Mouse (Mus musculus) ovary, adult 18-20 months (tissue): ENCODE data around the gene Zfp663.

ENCODE experiments used
- DNase-seq: peaks from one replicate; pipeline ENCODE4 v3.0.0; 2022; ENCODE audit warnings: low spot score, mixed read lengths

The Zfp663 gene

DNA sequence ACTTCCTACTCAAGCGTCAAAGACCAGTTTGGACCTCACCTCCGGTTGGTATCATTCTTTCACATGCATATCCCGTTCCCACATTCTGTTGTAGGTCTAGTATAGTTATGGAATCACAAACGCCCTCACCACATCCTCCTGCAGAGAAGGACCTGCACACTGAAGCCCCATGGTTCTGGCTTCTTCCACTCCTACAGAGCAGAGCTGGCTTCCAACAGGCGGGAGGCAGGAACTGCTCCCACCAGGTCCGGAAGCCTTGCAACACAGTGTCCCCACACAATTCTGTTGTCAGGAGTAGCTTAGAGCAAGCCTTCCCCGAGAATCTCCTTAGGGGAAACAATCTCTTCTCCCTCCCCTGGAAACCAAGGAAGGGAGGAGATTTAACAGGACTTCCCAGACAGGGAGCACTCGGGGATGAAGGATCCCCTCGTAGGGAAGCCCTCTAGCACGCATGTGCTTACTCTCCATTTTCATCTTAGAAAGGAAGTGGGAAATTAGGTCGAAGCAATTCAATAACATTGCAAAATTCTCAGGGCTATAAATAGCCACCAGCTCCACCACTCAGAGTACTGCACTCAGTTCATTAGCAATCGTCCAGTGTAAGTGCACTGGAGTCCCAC is 47.9 kb downstream of the Zfp663 start:
- no peak for DNase-seq

DNA sequence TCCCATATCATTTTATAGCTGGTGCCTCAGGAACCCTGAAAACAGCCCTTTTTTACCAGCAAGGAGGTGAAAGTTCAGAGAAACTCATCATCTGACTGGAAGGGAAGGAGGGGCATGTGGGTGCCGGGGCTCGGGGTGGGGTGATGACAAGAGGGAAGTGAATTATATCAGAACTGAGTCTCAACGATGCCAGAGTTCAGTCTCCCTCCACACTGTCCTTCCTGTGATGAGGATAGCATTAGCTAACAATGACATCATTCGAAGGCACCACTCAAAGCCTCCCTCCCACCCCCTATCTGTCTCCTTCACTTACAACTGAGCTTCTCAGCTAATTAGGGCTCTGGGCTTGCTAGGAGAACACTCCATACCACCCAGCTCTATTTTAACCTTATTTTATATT is 49.0 kb downstream of the Zfp663 start:
- DNase-seq = no peak

GRCm38 (mm10) chr2:165318941-165319340 is 49.6 kb downstream of the Zfp663 start:
- no peak for DNase-seq

GRCm38 (mm10) chr2:165317621-165318263 is 50.8 kb downstream of the Zfp663 start:
- DNase-seq = no peak

DNA sequence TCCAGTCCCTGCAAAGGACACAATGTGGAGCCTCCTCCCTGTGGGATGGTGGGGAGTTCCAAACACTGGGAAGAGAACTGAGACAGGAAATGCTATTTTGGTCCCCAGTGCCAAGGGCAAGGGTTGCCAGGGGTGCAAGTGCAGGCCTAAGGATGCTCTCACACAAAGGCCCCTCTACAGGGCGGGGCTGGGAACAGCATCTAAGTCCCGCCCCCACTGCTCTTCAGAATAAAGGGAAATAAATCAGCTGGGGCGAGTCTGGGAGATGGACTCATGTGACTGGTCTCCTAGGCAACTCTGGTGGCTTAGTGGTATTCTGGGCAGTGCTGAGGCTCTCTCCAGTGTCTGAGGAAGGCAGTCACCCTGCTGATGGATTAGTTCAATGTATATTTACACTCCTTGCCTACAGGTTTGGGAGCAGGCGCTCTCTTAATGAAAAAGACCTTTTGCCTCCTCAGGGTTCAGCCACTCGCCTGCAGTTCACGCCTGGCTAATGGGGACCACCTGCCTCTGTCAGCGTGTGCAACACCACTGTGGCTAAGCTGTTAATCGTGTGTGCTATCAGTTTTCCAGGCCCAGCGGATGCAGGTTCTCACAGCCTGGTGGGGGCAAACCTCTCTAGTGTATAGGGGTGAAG is 51.6 kb downstream of the Zfp663 start:
- no peak for DNase-seq

GRCm38 (mm10) chr2:165316204-165316603 is 52.3 kb downstream of the Zfp663 start:
- no peak for DNase-seq

- no peak for DNase-seq
Measured at GRCm38 (mm10) chr2:165314197-165314596, 54.3 kb downstream of the Zfp663 start.

- no peak for DNase-seq
Measured at GRCm38 (mm10) chr2:165312381-165312780, 56.1 kb downstream of the Zfp663 start.

GRCm38 (mm10) chr2:165311577-165311976 is 57.0 kb downstream of the Zfp663 start:
- DNase-seq = no peak

DNA sequence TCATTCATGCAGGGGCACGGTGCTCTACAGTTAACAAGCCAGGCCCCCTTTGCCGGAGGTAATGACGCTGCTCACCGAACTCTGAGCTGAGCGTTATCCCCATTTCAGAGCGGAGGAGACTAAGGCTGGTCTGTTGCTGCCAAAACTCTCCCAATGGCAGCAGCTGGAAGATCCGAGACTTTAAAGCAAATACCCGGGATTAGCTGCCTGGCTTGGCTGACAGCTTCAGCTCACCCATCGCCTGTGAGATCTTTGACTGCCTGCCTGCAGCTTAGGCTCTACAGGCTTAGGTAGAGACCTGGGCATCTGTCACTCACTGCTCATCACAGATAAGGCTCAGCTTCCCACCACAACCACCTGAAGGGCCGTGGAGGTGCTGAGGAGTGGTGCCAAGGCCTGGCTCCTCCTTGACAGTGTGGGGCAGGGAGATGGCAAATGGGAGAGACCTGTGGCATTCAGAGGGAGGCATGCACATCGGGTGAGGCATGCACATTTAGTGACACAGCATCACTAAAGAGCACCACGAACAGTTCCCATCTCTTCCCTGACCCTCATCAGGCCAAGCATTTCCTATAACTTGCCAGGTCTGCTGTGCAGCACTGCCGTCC is 57.6 kb downstream of the Zfp663 start:
- no peak for DNase-seq

DNA sequence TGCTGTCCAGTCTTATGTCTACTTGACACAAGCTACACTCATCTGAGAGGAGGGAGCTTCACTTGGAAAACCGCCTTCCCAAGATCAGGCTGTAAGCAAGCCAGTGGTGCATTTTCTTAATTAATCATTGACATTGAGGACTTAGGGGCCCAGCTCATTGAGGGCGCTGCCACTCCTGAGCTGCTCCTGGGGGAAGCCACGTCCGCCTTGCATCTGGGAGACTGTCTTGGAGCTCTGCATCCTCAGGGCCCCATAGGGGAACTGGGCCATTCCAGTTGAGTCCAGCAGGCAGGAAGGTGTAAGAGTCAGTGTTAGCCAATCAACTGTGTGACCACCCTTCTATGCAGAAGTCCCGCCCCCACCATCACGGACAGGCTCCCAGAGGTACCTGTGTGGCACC is 60.7 kb downstream of the Zfp663 start:
- no peak for DNase-seq

DNA sequence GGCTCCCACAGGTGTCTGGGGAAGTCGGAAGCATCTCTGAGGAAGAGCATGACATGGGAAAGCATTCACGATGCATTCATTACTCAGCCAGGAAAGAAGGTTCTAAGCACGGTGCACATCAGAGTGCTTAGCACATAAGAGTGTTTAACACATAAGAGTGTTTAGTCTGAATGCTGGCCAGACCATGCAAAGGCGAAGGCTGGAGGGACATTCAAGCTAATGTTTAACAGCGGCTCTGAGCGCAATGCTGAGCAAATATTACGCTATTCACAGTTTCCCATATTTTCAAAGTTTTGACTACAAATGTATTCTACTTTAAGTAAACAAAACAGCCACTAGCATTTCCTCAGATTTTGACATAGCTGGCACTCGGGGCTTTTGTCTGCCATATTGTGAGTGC is 63.1 kb downstream of the Zfp663 start:
- DNase-seq = no peak

GRCm38 (mm10) chr2:165304819-165305218 is 63.7 kb downstream of the Zfp663 start:
- DNase-seq = no peak

- no peak for DNase-seq
Measured at GRCm38 (mm10) chr2:165303354-165304012, 65.0 kb downstream of the Zfp663 start.

- no peak for DNase-seq
Measured at GRCm38 (mm10) chr2:165301409-165301808, 67.1 kb downstream of the Zfp663 start.
